Mouse (Mus musculus): ENCODE measurements around the gene Sart1. TPM values are rescaled to one million over a fixed set of nuclear protein-coding genes. Genes with fewer than 3 reads are reported as not detected.

Sart1 gene
- 10 to 100 TPM; 80.1 to 97.5 TPM for total RNA-seq (2021)

DNA sequence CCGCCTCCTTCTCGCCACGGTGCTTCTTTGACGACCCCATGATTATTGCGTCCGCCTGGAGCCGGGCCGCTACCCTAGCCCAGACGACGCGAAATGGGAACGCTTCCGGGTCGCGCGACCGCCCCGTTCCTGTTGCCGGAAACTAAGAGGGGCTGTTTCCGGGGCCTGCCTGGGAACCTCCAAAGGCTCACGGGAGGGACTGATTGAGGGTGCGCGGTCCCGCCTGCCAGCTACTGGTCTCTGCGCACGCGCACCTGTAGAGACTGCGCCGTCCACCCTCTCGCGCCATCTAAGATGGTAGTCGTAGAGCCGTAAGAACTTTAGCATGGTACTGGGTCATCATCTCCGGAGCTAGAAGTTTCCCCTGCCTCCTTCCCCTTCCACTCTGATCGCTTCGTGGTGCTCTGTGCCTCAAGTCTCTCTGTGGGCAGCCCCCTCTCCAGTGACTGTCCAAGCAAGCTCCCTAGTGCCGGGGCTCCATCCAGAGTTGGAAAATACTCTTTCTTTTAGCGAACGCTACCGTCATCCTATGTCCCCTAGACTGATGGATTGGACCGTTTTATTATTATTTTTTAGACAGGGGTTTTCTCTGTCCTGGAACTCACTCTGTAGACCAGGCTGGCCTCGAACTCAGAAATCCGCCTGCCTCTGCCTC, at the start of gene Sart1:
Sart1 (minus strand) TSS at position 116 of the 655 bp plus-strand sequence.
- intact Hi-C loops (cut with DNase I) = loop anchor here (2.0 kb wide), 1 partner anchor 22 kb away; the partner anchor contains the start of genes Banf1 and Eif1ad
- peak; percentile 95 to 98 for DNase-seq (ENCODE audit: extremely low spot score in 1 of 2, low spot score in 2 of 2)

DNA sequence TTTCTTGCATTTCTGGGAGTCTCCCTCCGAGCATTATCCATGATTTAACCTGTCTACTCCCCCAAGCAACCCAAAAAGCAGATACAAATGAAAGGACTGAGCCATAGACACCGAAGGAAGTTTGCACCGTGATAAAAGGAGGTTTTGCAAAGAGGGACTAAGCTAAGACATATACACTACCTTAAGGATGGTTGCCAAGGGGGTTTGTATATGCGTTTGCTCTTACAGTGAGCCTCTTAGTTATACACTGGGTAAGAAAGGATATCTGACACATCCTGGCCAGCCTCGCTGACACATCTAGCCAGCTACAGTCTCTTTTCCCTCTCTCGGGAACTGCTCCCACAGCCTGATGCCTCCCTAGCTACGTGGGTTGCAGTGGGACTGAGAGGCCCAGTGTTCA, 45.4 kb upstream of the Sart1 start:
- DNase-seq (ENCODE audit: extremely low spot score in 1 of 2, low spot score in 2 of 2) = no peak
- intact Hi-C loops (cut with DNase I) = no loop called here

- peak in 1 of 2 experiments; percentile 65 for DNase-seq (ENCODE audit: extremely low spot score in 1 of 2, low spot score in 2 of 2)
- intact Hi-C loops (cut with DNase I) = no loop called here
These were observed 44.7 kb upstream of the Sart1 start for GRCm38 (mm10) chr19:5432992-5433852.

DNA sequence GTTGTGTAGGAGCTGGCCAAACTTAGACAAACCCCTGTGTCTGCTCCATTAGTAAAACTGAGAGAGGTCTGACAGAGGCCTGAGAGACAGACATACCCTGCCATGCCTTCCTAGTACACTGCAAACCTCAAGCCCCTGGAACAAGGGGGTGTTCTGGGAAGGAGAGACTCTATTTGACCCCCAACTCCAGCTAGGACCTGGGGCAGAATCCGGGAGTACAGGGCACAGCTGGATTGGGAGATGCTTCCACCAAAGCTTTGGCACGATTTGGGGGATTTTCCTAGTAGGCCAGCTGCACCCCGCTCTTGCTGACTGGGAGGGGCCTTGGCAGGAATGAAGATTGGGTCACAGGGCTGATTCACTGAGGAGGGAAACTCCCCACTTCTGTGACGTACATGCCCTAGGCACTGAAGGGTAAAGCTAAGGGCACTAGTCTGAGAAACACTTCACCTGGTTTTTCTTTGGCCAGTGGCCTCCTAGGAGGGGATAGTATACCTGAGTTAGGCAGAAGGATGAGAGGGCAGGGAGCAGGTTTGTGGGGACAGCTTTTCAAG, 43.5 kb upstream of the Sart1 start:
- no peak for DNase-seq (ENCODE audit: extremely low spot score in 1 of 2, low spot score in 2 of 2)
- intact Hi-C loops (cut with DNase I) = no loop called here

DNA sequence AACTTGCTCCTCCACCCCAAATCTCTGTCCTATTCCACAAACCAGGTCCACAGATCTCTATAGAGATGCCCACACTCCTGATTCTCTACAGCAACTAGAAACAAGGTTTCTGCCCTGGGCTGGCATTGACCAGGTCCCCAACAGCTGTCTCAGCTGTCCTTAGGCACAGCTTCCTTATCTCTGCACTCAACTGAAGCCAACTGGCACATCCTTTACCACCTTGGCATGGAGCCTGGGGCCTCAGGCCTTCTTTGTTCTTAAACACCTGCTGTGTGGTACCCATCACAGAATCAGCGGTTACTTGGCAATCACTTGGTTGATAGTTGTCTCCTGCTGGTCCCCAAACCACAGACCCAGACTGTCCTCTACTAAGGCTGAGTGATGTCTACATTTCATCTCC, 41.9 kb upstream of the Sart1 start:
- intact Hi-C loops (cut with DNase I) = no loop called here
- DNase-seq (ENCODE audit: extremely low spot score in 1 of 2, low spot score in 2 of 2) = no peak

GRCm38 (mm10) chr19:5429806-5430205, 41.3 kb upstream of the Sart1 start:
- DNase-seq (ENCODE audit: extremely low spot score in 1 of 2, low spot score in 2 of 2) = peak in 1 of 2 experiments; percentile 54
- intact Hi-C loops (cut with DNase I) = no loop called here

- DNase-seq (ENCODE audit: extremely low spot score in 1 of 2, low spot score in 2 of 2) = no peak
- intact Hi-C loops (cut with DNase I) = no loop called here
These were observed 40.7 kb upstream of the Sart1 start for GRCm38 (mm10) chr19:5429219-5429618.

GRCm38 (mm10) chr19:5428083-5428482, 39.6 kb upstream of the Sart1 start:
- intact Hi-C loops (cut with DNase I) = no loop called here
- no peak for DNase-seq (ENCODE audit: extremely low spot score in 1 of 2, low spot score in 2 of 2)

DNA sequence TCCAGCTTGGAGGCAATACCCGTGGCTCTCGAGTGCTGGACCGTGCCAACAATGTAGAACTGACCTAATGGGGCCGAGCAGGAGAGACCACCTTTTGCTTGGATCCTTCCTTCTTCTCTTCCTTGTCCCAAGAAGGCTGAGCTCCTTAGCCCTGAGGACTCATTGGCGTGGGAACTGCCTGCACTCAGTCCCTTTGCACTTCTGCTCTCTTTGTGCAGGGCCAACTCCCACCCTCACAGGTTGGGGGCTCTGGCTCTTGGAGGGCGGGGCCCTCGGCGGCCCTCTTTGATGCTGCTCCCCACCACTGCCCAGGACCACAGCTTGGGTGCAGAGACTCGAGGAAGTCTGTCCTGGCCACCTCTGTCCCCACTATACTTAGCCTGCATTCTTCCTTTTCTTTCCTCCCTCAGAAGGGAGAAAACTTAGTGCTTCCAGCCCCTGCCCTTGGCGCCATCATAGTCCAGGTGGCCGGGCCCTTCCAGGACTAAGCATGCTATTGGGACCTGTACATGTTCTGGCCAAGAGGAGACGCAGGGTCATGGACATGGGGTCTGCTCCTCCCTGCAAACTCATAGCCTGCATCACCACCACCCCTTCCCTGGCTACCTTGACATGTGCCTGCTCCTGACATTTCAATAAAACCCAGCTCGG, 38.3 kb upstream of the Sart1 start:
- DNase-seq (ENCODE audit: extremely low spot score in 1 of 2, low spot score in 2 of 2) = no peak
- intact Hi-C loops (cut with DNase I) = no loop called here

DNA sequence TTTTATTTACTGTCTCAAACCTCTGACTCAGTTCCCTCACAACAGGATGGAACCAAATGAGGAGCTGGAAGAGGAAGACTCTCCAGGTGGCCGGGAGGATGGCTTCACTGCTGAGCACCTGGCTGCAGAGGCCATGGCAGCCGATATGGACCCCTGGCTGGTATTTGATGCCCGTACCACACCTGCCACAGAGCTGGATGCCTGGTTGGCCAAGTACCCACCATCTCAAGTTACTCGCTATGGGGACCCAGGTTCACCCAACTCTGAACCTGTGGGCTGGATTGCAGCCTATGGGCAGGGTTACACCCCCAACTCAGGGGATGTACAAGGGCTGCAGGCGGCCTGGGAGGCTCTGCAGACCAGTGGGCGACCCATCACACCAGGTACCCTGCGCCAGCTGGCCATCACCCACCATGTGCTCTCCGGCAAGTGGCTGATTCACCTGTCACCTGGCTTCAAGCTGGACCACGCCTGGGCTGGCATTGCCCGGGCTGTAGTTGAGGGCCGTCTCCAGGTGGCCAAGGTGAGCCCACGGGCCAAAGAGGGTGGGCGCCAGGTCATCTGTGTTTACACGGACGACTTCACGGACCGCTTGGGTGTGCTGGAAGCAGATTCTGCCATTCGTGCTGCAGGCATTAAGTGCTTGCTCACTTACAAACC, 37.5 kb upstream of the Sart1 start:
- intact Hi-C loops (cut with DNase I) = no loop called here
- DNase-seq (ENCODE audit: extremely low spot score in 1 of 2, low spot score in 2 of 2) = peak in 1 of 2 experiments; percentile 50

- intact Hi-C loops (cut with DNase I) = no loop called here
- DNase-seq (ENCODE audit: extremely low spot score in 1 of 2, low spot score in 2 of 2) = peak; percentile 91 to 97
These were observed 36.6 kb upstream of the Sart1 start, which contains the start of the genes Drap1 and AI837181 for GRCm38 (mm10) chr19:5424782-5425741. Drap1 (minus strand) TSS chr19:5424979. AI837181 (plus strand) TSS chr19:5425144.

DNA sequence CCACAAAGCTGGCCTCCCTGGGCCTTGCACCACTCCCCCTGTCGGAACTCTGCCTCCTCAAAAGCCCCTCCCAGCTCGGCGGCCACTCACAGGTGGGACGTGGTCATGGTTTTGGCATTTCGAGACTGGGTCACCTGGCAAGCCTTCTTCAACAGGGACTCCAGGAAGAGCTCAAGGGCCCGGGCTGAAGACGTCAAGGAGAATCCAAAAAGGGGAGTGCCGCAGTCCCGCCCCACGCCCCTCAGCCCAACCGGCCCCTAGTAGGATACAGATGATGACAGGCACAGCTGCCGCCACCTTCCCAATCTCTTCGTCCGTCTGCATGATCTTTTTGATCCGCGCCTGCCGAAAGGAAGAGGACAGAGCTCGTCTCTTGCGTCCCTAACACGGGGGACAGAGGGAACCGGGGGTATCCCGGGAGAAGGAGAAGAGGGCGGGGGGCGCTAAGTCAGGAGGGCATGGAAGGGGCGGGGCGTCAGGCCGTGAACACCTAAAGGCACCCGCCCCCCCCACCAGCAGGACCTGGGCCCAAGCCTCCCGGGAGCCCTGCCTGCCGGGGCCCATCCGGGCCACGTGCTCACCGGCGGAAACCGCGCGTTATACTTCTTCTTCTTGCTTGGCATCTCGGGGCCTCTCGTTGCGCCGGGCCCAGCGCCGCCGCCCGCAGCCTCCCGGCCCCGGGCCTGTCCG, 35.7 kb upstream of the Sart1 start:
- peak in 1 of 2 experiments; percentile 88 for DNase-seq (ENCODE audit: extremely low spot score in 1 of 2, low spot score in 2 of 2)
- intact Hi-C loops (cut with DNase I) = no loop called here

- intact Hi-C loops (cut with DNase I) = no loop called here
- no peak for DNase-seq (ENCODE audit: extremely low spot score in 1 of 2, low spot score in 2 of 2)
These were observed 35.1 kb upstream of the Sart1 start for GRCm38 (mm10) chr19:5423561-5423960.

- DNase-seq (ENCODE audit: extremely low spot score in 1 of 2, low spot score in 2 of 2) = no peak
- intact Hi-C loops (cut with DNase I) = no loop called here
These were observed 34.5 kb upstream of the Sart1 start for GRCm38 (mm10) chr19:5422895-5423443.

DNA sequence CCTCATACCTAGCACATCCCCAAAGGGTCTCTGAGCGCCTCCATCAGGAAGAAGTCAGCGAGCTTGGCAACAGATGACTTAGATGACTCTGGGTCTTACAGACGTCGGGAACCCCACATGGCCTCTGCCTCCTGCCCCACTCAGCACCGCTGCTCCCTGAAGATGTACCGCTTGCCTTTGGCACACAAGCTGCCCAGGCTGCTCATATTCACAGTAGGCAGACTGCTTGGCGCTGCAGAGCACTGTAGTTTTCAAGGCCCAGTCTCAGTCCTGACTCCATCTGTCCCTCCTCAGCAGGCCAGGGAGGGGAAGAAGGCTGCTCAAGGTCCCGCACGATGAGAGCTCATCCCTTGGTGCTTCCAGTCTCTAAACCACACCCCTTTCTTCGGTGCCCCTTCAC, 33.8 kb upstream of the Sart1 start:
- DNase-seq (ENCODE audit: extremely low spot score in 1 of 2, low spot score in 2 of 2) = no peak
- intact Hi-C loops (cut with DNase I) = no loop called here

DNA sequence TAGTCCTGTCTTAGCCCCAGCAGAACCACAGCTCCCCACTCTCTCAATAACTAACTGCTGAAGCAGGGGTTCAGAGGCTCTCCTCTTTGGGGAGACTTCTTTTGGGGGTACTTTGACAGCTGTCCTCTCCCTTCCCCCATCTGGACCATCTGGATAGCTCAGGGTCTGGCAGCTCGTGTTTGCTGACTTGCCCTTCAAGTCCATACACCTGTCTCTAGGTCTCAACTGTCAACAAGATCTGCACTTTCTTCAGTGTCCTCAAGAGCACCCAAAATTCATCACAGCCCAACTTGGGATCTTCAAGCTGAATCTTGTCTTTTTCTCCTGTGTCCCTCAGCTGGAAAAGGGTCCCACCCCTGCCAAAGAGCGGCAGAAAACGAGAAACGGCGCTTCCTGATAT, 33.3 kb upstream of the Sart1 start:
- no peak for DNase-seq (ENCODE audit: extremely low spot score in 1 of 2, low spot score in 2 of 2)
- intact Hi-C loops (cut with DNase I) = no loop called here

DNA sequence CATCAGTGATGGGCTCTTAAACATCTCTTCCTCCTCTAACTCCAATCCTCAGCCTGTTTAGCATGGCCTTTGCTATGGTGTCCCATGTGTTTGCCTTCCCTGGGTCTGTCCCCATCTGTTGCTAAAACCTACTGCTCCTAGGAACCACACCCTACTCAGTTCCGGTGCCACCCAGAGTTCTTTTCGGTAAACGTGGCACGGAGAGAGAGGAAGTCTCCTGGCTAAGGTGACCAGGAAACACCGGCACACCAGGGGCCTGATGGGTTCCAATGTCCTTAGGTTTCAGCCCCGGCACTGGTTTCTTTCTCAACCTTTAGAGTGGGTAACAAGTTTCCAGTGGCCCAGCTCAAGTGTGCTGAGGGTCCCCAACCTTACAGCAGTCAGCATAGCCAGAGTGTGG, 32.1 kb upstream of the Sart1 start:
- intact Hi-C loops (cut with DNase I) = no loop called here
- no peak for DNase-seq (ENCODE audit: extremely low spot score in 1 of 2, low spot score in 2 of 2)
